Mouse (Mus musculus) thymus, adult 2 months (tissue): ENCODE results near the gene Nucb1.

Experiments
- CTCF ChIP-seq: fragments of 200-500 bp; IDR thresholded peaks from 2 replicates; pipeline ENCODE4 v1.5.1; 2012; ENCODE audit warnings: mild to moderate bottlenecking, control low read depth, low read length, moderate library complexity, borderline replicate concordance; ENCODE audit not compliant: control insufficient read depth, poor library complexity, insufficient read depth; ENCODE audit errors: extremely low read depth
- POLR2A ChIP-seq: fragments of 200-500 bp; IDR thresholded peaks from 2 replicates; pipeline ENCODE4 v1.6.1; 2012; ENCODE audit warnings: mild to moderate bottlenecking, low read length, control low read depth, moderate library complexity; ENCODE audit not compliant: control insufficient read depth, poor library complexity, insufficient read depth; ENCODE audit errors: extremely low read depth

GRCm38 (mm10) chr7:45522194-45522752 is 12.1 kb upstream of the Nucb1 start:
- no peak for TF ChIP-seq CTCF
- no peak for TF ChIP-seq POLR2A
